Mouse (Mus musculus): ENCODE results near the gene H2al1i. TPM values are rescaled to one million over a fixed set of nuclear protein-coding genes. Genes with fewer than 3 reads are reported as not detected.

H2al1i gene
- polyA plus RNA-seq, 1 experiment from 2014 or later = not detected

- H3K27ac ChIP-seq (ENCODE audit: low read depth, low read length) = no peak overlapping the region
Measured at GRCm38 (mm10) chrX:11363890-11364289, 39.4 kb downstream of the H2al1i start.

GRCm38 (mm10) chrX:11365151-11365550, 40.7 kb downstream of the H2al1i start:
- Histone ChIP-seq H3K27me3 (replicated peaks; ENCODE audit: control insufficient read depth, insufficient read depth, low read length) (no peaks in the 10 kb centered on the region), H3K9me3 (replicated peaks; ENCODE audit: control insufficient read depth, low read length) (no peaks in the 10 kb centered on the region), H3K4me3 (ENCODE audit: low read depth, low read length) (no peak overlapping the region), H3K4me2 (ENCODE audit: low read length) (no peak overlapping the region), H3K27ac (ENCODE audit: low read depth, low read length) (no peak overlapping the region), H3K9ac (ENCODE audit: low read length) (no peak overlapping the region), H3K4me1 (ENCODE audit: control insufficient read depth, insufficient read depth, low read length) (peaks cover 2% of the 10 kb centered on the region; the same call in 1 of the 2 replicates), H3K36me3 (ENCODE audit: control insufficient read depth, insufficient read depth, low read length) (no peaks in the 10 kb centered on the region)
- ATAC-seq (no peak), DNase-seq (ENCODE audit: low spot score) (peak; percentile 33)
- 71% methylated on average over 12 of the region's 12 CpGs for WGBS

More at GRCm38 (mm10) chrX:11363890-11364289, 39.4 kb downstream of the H2al1i start:
- peaks cover 2% of the 10 kb centered on the region; the same call in 1 of the 2 replicates for H3K4me1 ChIP-seq (ENCODE audit: control insufficient read depth, insufficient read depth, low read length)
- H3K36me3 ChIP-seq (ENCODE audit: control insufficient read depth, insufficient read depth, low read length) = no peaks in the 10 kb centered on the region
- H3K9ac ChIP-seq (ENCODE audit: low read length) = no peak overlapping the region
- WGBS = 49% methylated on average over 6 of the region's 6 CpGs
- H3K4me3 ChIP-seq (ENCODE audit: low read depth, low read length) = no peak overlapping the region
- no peaks in the 10 kb centered on the region for H3K9me3 ChIP-seq (replicated peaks; ENCODE audit: control insufficient read depth, low read length)
- ATAC-seq (peak; percentile 84), DNase-seq (ENCODE audit: low spot score) (peak; percentile 74)
- H3K27me3 ChIP-seq (replicated peaks; ENCODE audit: control insufficient read depth, insufficient read depth, low read length) = no peaks in the 10 kb centered on the region
- H3K4me2 ChIP-seq (ENCODE audit: low read length) = no peak overlapping the region

Other genes with a start within 250 kb of the H2al1i start
- gene H2al1a, start 25.4 kb upstream of the H2al1i start, polyA plus RNA-seq (2014; fragmentation: Nextera tagmentation; extraction: Ambion mirVana) = not detected in 2 replicates
- not detected in 2 replicates for gene H2al1b, start 22.2 kb upstream of the H2al1i start, polyA plus RNA-seq (2014; fragmentation: Nextera tagmentation; extraction: Ambion mirVana)
- not detected in 2 replicates for gene H2al1c, start 19.0 kb upstream of the H2al1i start, polyA plus RNA-seq (2014; fragmentation: Nextera tagmentation; extraction: Ambion mirVana)
- gene H2al1d, start 15.8 kb upstream of the H2al1i start, polyA plus RNA-seq (2014; fragmentation: Nextera tagmentation; extraction: Ambion mirVana) = not detected in 2 replicates
- not detected in 2 replicates for gene H2al1e, start 12.7 kb upstream of the H2al1i start, polyA plus RNA-seq (2014; fragmentation: Nextera tagmentation; extraction: Ambion mirVana)
- gene H2al1f, start 9.5 kb upstream of the H2al1i start, polyA plus RNA-seq (2014; fragmentation: Nextera tagmentation; extraction: Ambion mirVana) = not detected in 2 replicates
- gene H2al1g, start 6.4 kb upstream of the H2al1i start, polyA plus RNA-seq (2014; fragmentation: Nextera tagmentation; extraction: Ambion mirVana) = not detected in 2 replicates
- gene H2al1h, start 3.2 kb upstream of the H2al1i start, polyA plus RNA-seq (2014; fragmentation: Nextera tagmentation; extraction: Ambion mirVana) = not detected in 2 replicates
- not detected in 2 replicates for gene H2al1j, start 3.2 kb downstream of the H2al1i start, polyA plus RNA-seq (2014; fragmentation: Nextera tagmentation; extraction: Ambion mirVana)

Measured in forebrain, embryonic 14.5 days (tissue).